Mouse (Mus musculus): ENCODE measurements at regions not wholly inside any gene's neighbourhood (a gene's known extent, or its start where the extent isn't known, plus 50 kb on each side); places are given as distances from the start of the nearest gene placed in this dataset.
A peak's percentile ranks its signal among the peaks of the same experiment; 100 is the strongest.

GRCm38 (mm10) chr9:61749201-61749600 is 165.1 kb downstream of the Rplp1 start:
- Histone ChIP-seq H3K27ac (ENCODE audit: low read depth) (no peak overlapping the region), H3K36me3 (replicated peaks; ENCODE audit: control insufficient read depth, insufficient read depth, low read length) (no peaks in the 10 kb centered on the region), H3K27me3 (ENCODE audit: control insufficient read depth, insufficient read depth, low read length) (peaks cover 13% of the 10 kb centered on the region; the same call in 1 of the 2 replicates), H3K4me2 (ENCODE audit: low read depth, low read length) (no peak overlapping the region), H3K9me3 (replicated peaks; ENCODE audit: control insufficient read depth, low read length) (peaks cover 8% of the 10 kb centered on the region), H3K9ac (replicated peaks; ENCODE audit: low read depth, low read length) (no peak overlapping the region), H3K4me3 (ENCODE audit: low read depth, low read length) (no peak overlapping the region), H3K4me1 (ENCODE audit: control insufficient read depth, insufficient read depth) (0 out of 2 replicates have a peak, but pooled peaks cover 6% of the 10 kb centered on the region)
- WGBS, result 82% methylated on average over 4 of the region's 4 CpGs
- no peak for DNase-seq (ENCODE audit: low spot score)
- TF ChIP-seq CTCF (IDR thresholded peaks at IDR 0.05; ENCODE audit: low read depth) (no peak), EP300 (IDR thresholded peaks at IDR 0.05; ENCODE audit: low read depth) (no peak)
- no peak for ATAC-seq (ENCODE audit: insufficient read depth, low read depth)

- Histone ChIP-seq H3K36me3 (replicated peaks; ENCODE audit: control insufficient read depth, insufficient read depth, low read length) (no peaks in the 10 kb centered on the region), H3K9me3 (replicated peaks; ENCODE audit: control insufficient read depth, low read length) (peaks cover 8% of the 10 kb centered on the region), H3K9ac (replicated peaks; ENCODE audit: low read depth, low read length) (no peak overlapping the region), H3K4me1 (ENCODE audit: control insufficient read depth, insufficient read depth) (0 out of 2 replicates have a peak, but pooled peaks cover 6% of the 10 kb centered on the region), H3K4me2 (ENCODE audit: low read depth, low read length) (no peak overlapping the region), H3K27ac (ENCODE audit: low read depth) (no peak overlapping the region), H3K27me3 (ENCODE audit: control insufficient read depth, insufficient read depth, low read length) (peaks cover 5% of the 10 kb centered on the region; the same call in 1 of the 2 replicates), H3K4me3 (ENCODE audit: low read depth, low read length) (no peak overlapping the region)
- TF ChIP-seq EP300 (IDR thresholded peaks at IDR 0.05; ENCODE audit: low read depth), result no peak
- no peak for TF ChIP-seq CTCF (IDR thresholded peaks at IDR 0.05; ENCODE audit: low read depth)
- DNase-seq (ENCODE audit: low spot score) (no peak), ATAC-seq (ENCODE audit: insufficient read depth, low read depth) (no peak)
Measured at GRCm38 (mm10) chr9:61748416-61748815, 165.9 kb downstream of the Rplp1 start.

- Histone ChIP-seq H3K27me3 (ENCODE audit: control insufficient read depth, insufficient read depth, low read length) (no peaks in the 10 kb centered on the region; the same call in 1 of the 2 replicates), H3K9me3 (replicated peaks; ENCODE audit: control insufficient read depth, low read length) (peaks cover 8% of the 10 kb centered on the region), H3K27ac (ENCODE audit: low read depth) (no peak overlapping the region), H3K4me3 (ENCODE audit: low read depth, low read length) (no peak overlapping the region), H3K4me2 (ENCODE audit: low read depth, low read length) (no peak overlapping the region), H3K9ac (replicated peaks; ENCODE audit: low read depth, low read length) (no peak overlapping the region), H3K36me3 (replicated peaks; ENCODE audit: control insufficient read depth, insufficient read depth, low read length) (no peaks in the 10 kb centered on the region), H3K4me1 (ENCODE audit: control insufficient read depth, insufficient read depth) (0 out of 2 replicates have a peak, but pooled peaks cover 6% of the 10 kb centered on the region)
- TF ChIP-seq CTCF (IDR thresholded peaks at IDR 0.05; ENCODE audit: low read depth), result no peak
- no peak for TF ChIP-seq EP300 (IDR thresholded peaks at IDR 0.05; ENCODE audit: low read depth)
- no peak for ATAC-seq (ENCODE audit: insufficient read depth, low read depth)
- 54% methylated on average over 6 of the region's 6 CpGs for WGBS
- no peak for DNase-seq (ENCODE audit: low spot score)
Measured at GRCm38 (mm10) chr9:61746401-61746800, 167.9 kb downstream of the Rplp1 start.

- WGBS, result 30% methylated on average over 7 of the region's 7 CpGs
- DNase-seq (ENCODE audit: low spot score) (peak; percentile 7), ATAC-seq (ENCODE audit: insufficient read depth, low read depth) (peak; percentile 30; the same call in 1 of the 2 replicates)
- TF ChIP-seq CTCF (IDR thresholded peaks at IDR 0.05; ENCODE audit: low read depth), result no peak
- TF ChIP-seq EP300 (IDR thresholded peaks at IDR 0.05; ENCODE audit: low read depth), result no peak
- Histone ChIP-seq H3K9ac (replicated peaks; ENCODE audit: low read depth, low read length) (no peak overlapping the region), H3K4me3 (ENCODE audit: low read depth, low read length) (no peak overlapping the region), H3K27ac (ENCODE audit: low read depth) (no peak overlapping the region), H3K36me3 (replicated peaks; ENCODE audit: control insufficient read depth, insufficient read depth, low read length) (no peaks in the 10 kb centered on the region), H3K4me1 (ENCODE audit: control insufficient read depth, insufficient read depth) (0 out of 2 replicates have a peak, but pooled peaks cover 6% of the 10 kb centered on the region), H3K4me2 (ENCODE audit: low read depth, low read length) (no peak overlapping the region), H3K27me3 (ENCODE audit: control insufficient read depth, insufficient read depth, low read length) (no peaks in the 10 kb centered on the region; the same call in 1 of the 2 replicates), H3K9me3 (replicated peaks; ENCODE audit: control insufficient read depth, low read length) (peaks cover 2% of the 10 kb centered on the region)
Measured at GRCm38 (mm10) chr9:61745301-61745801, 169.0 kb downstream of the Rplp1 start.

GRCm38 (mm10) chr9:61733540-61733939 is 180.8 kb downstream of the Rplp1 start:
- no peak for ATAC-seq (ENCODE audit: insufficient read depth, low read depth)
- H3K9me3 ChIP-seq (replicated peaks; ENCODE audit: control insufficient read depth, low read length), result no peaks in the 10 kb centered on the region

GRCm38 (mm10) chr9:61732747-61733146 is 181.6 kb downstream of the Rplp1 start:
- 48% methylated on average over 4 of the region's 4 CpGs for WGBS
- Histone ChIP-seq H3K9ac (replicated peaks; ENCODE audit: low read depth, low read length) (no peak overlapping the region), H3K36me3 (replicated peaks; ENCODE audit: control insufficient read depth, insufficient read depth, low read length) (no peaks in the 10 kb centered on the region), H3K4me3 (ENCODE audit: low read depth, low read length) (no peak overlapping the region), H3K4me2 (ENCODE audit: low read depth, low read length) (no peak overlapping the region), H3K27me3 (ENCODE audit: control insufficient read depth, insufficient read depth, low read length) (peaks cover 6% of the 10 kb centered on the region; the same call in 1 of the 2 replicates), H3K4me1 (ENCODE audit: control insufficient read depth, insufficient read depth) (no peaks in the 10 kb centered on the region), H3K27ac (ENCODE audit: low read depth) (no peak overlapping the region), H3K9me3 (replicated peaks; ENCODE audit: control insufficient read depth, low read length) (no peaks in the 10 kb centered on the region)
- DNase-seq (ENCODE audit: low spot score) (no peak), ATAC-seq (ENCODE audit: insufficient read depth, low read depth) (no peak)
- TF ChIP-seq EP300 (IDR thresholded peaks at IDR 0.05; ENCODE audit: low read depth), result no peak
- TF ChIP-seq CTCF (IDR thresholded peaks at IDR 0.05; ENCODE audit: low read depth), result no peak

More at GRCm38 (mm10) chr9:61733540-61733939, 180.8 kb downstream of the Rplp1 start:
- no peak for TF ChIP-seq CTCF (IDR thresholded peaks at IDR 0.05; ENCODE audit: low read depth)
- WGBS, result 62% methylated on average over 2 of the region's 2 CpGs
- peaks cover 2% of the 10 kb centered on the region; the same call in 1 of the 2 replicates for H3K27me3 ChIP-seq (ENCODE audit: control insufficient read depth, insufficient read depth, low read length)
- no peaks in the 10 kb centered on the region for H3K4me1 ChIP-seq (ENCODE audit: control insufficient read depth, insufficient read depth)
- H3K4me2 ChIP-seq (ENCODE audit: low read depth, low read length), result no peak overlapping the region
- H3K36me3 ChIP-seq (replicated peaks; ENCODE audit: control insufficient read depth, insufficient read depth, low read length), result no peaks in the 10 kb centered on the region
- no peak overlapping the region for H3K27ac ChIP-seq (ENCODE audit: low read depth)
- no peak for DNase-seq (ENCODE audit: low spot score)
- no peak overlapping the region for H3K4me3 ChIP-seq (ENCODE audit: low read depth, low read length)
- H3K9ac ChIP-seq (replicated peaks; ENCODE audit: low read depth, low read length), result no peak overlapping the region
